Mouse (Mus musculus) CH12.LX (cell line): ENCODE measurements around the gene Prkce.

ENCODE experiments used
- CHD2 ChIP-seq: IDR thresholded peaks from 2 replicates; pipeline ENCODE4 v1.6.1; 2011; ENCODE audit warnings: low read length, improper control_type of control experiment
- CTCF ChIP-seq, 2 experiments: IDR thresholded peaks in 1 of 2; conservative IDR thresholded peaks in 1 of 2; 2 replicates each; pipeline ENCODE4 v1.5.1; 2011 to 2012; ENCODE audit warnings: low read depth in 2 of 2, low read length in 2 of 2, improper control_type of control experiment in 1 of 2, inconsistent platforms in 1 of 2, mild to moderate bottlenecking in 1 of 2, moderate library complexity in 1 of 2
- HCFC1 ChIP-seq: IDR thresholded peaks from 2 replicates; pipeline ENCODE4 v1.6.1; 2012; ENCODE audit warnings: low read depth, mild to moderate bottlenecking, inconsistent platforms, low read length, improper control_type of control experiment
- MAFK ChIP-seq: IDR thresholded peaks from 2 replicates; pipeline ENCODE4 v1.6.1; 2011; ENCODE audit warnings: low read length, improper control_type of control experiment; ENCODE audit not compliant: insufficient replicate concordance
- MAX ChIP-seq: IDR thresholded peaks from 2 replicates; pipeline ENCODE4 v1.6.1; 2011; ENCODE audit warnings: low read length, improper control_type of control experiment
- POLR2A ChIP-seq: IDR thresholded peaks from 2 replicates; pipeline ENCODE4 v1.6.1; 2011; ENCODE audit warnings: low read depth, mild to moderate bottlenecking, improper control_type of control experiment, low read length
- SMC3 ChIP-seq: IDR thresholded peaks from 2 replicates; pipeline ENCODE4 v1.6.1; 2011; ENCODE audit warnings: low read depth, low read length, improper control_type of control experiment
- TCF12 ChIP-seq: IDR thresholded peaks from 2 replicates; pipeline ENCODE4 v1.6.1; 2014; ENCODE audit warnings: low read depth, mild to moderate bottlenecking, inconsistent platforms, low read length, improper control_type of control experiment
- ZNF384 ChIP-seq: IDR thresholded peaks from 2 replicates; pipeline ENCODE4 v1.6.1; 2012; ENCODE audit warnings: low read depth, low read length, improper control_type of control experiment, inconsistent platforms

- no peak for TF ChIP-seq TCF12
- TF ChIP-seq HCFC1 = no peak
- no peak for TF ChIP-seq CHD2
- TF ChIP-seq ZNF384 = no peak
- TF ChIP-seq CTCF (conservative IDR thresholded peaks at IDR 0.05 in 1 of 2, IDR thresholded peaks at IDR 0.05 in 1 of 2; ENCODE audit: low read depth in 2 of 2, low read length in 2 of 2) = no peak
- no peak for TF ChIP-seq MAFK
- no peak for TF ChIP-seq SMC3
- TF ChIP-seq POLR2A = no peak
- TF ChIP-seq MAX = no peak
These were observed 384.4 kb downstream of the Prkce start for GRCm38 (mm10) chr17:86551995-86552394.
